Mouse (Mus musculus) forebrain, embryonic 11.5 days (tissue): ENCODE measurements around the gene Dio1. TPM values are rescaled to one million over a fixed set of nuclear protein-coding genes. Genes with fewer than 3 reads are reported as not detected.

ENCODE experiments used
- ATAC-seq: fragments of 200-750 bp; cut with Nextera tagmentation; replicated peaks from 2 replicates; pipeline ENCODE4 v1.8.0; 2017; ENCODE audit warnings: moderate TSS enrichment; ENCODE audit not compliant: low FRiP score
- DNase-seq: peaks from one replicate; pipeline ENCODE4 v3.0.0-alpha.2; 2017; ENCODE audit warnings: low spot score
- H3K27ac ChIP-seq: fragments of 300-500 bp; sonication (generic); 2 replicates; pipeline ENCODE4 v1.5.1; 2014; ENCODE audit warnings: low read depth, low read length
- H3K27me3 ChIP-seq: fragments of 300-500 bp; sonication (generic); 2 replicates; pipeline ENCODE4 v1.6.1; 2014; ENCODE audit warnings: mild to moderate bottlenecking, low read length, mixed read lengths; ENCODE audit not compliant: control insufficient read depth, insufficient read depth
- H3K36me3 ChIP-seq: fragments of 300-500 bp; sonication (generic); 2 replicates; pipeline ENCODE4 v1.6.1; 2014; ENCODE audit warnings: mild to moderate bottlenecking, low read length, moderate library complexity, mixed read lengths; ENCODE audit not compliant: control insufficient read depth, insufficient read depth
- H3K4me1 ChIP-seq: fragments of 300-500 bp; sonication (generic); replicated peaks from 2 replicates; pipeline ENCODE4 v1.6.1; 2014; ENCODE audit warnings: low read length, mixed read lengths; ENCODE audit not compliant: control insufficient read depth, insufficient read depth
- H3K4me2 ChIP-seq: fragments of 300-500 bp; sonication (generic); 2 replicates; pipeline ENCODE4 v1.6.1; 2014; ENCODE audit warnings: low read depth, mild to moderate bottlenecking, low read length, moderate library complexity, mixed read lengths; ENCODE audit not compliant: severe bottlenecking
- H3K4me3 ChIP-seq: fragments of 300-500 bp; sonication (generic); 2 replicates; pipeline ENCODE4 v1.5.1; 2014; ENCODE audit warnings: low read depth, low read length
- H3K9ac ChIP-seq: fragments of 300-500 bp; sonication (generic); 2 replicates; pipeline ENCODE4 v1.6.1; 2014; ENCODE audit warnings: low read length
- H3K9me3 ChIP-seq: fragments of 300-500 bp; sonication (generic); 2 replicates; pipeline ENCODE4 v1.6.1; 2016; ENCODE audit warnings: low read length, mixed read lengths; ENCODE audit not compliant: control insufficient read depth
- WGBS: fragments of 180-500 bp; shearing (Covaris S2); extraction: QIAGEN DNeasy Blood & Tissue Kit; methylation state at CpG from one replicate; pipeline ENCODE4 v1.1.7; 2014; 5-methylcytosine and 5-hydroxymethylcytosine counted together
- polyA plus RNA-seq: library from polyadenylated mRNA; unstranded; fragments of >200 nt; fragmentation: Nextera tagmentation; extraction: Ambion mirVana; gene quantifications from 2 replicates; pipeline ENCODE4 v1.2.1, GENCODE M21; 2014

The Dio1 gene
- polyA plus RNA-seq, 1 experiment from 2014 or later: not detected

DNA sequence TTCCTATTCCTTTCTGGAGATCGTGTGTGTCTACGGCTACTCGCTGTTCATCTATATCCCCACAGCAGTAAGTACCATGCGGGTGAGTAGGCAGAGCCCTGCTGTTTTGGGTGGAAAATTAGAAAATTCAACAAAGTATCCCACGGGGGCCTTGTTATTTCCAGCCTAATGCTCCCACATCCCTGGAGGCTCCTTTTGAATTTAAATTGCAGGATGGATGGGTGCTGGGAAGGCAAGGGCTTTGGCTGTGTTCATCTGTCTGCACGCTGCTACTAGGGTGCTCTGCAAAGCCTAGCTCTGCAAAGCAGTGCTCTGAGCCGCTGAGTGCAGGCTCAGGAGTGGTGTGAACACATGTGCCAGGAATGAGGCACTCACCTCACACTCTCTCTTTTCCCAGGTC lies 37.6 kb upstream of the Dio1 start:
- no peaks in the 10 kb centered on the region for H3K4me1 ChIP-seq
- 88% methylated on average over 7 of the region's 7 CpGs for WGBS
- no peak overlapping the region for H3K9ac ChIP-seq

DNA sequence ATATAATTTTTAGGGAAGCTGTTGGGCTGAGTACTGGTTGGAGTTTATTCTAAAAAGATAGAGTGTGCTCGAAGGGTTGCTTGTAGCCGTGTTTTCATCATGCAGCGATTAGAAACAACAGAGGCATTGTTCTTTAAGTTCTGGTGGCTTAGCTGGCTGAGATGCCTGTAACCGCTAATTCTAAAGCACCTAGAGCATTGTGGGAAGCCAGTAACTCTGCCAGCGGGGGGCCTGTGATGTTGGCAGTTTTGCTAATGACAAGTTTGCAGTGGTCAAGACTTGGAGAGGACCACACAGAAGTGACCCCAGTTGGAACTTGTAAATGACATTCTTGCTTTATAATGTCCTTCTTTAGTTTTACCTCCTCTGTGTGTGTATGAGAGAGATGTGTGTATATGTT lies 34.4 kb upstream of the Dio1 start:
- Histone ChIP-seq H3K27ac (no peak overlapping the region), H3K9me3 (no peaks in the 10 kb centered on the region), H3K4me1 (no peaks in the 10 kb centered on the region), H3K9ac (no peak overlapping the region), H3K27me3 (no peaks in the 10 kb centered on the region), H3K4me3 (no peak overlapping the region), H3K36me3 (no peaks in the 10 kb centered on the region), H3K4me2 (no peak overlapping the region)
- ATAC-seq (no peak), DNase-seq (no peak)
- WGBS: 34% methylated on average over 5 of the region's 5 CpGs

More for the DNA sequence above, 37.6 kb upstream of the Dio1 start:
- H3K9me3 ChIP-seq: no peaks in the 10 kb centered on the region
- H3K4me3 ChIP-seq: no peak overlapping the region
- no peak overlapping the region for H3K27ac ChIP-seq
- no peaks in the 10 kb centered on the region for H3K27me3 ChIP-seq
- H3K4me2 ChIP-seq: no peak overlapping the region
- DNase-seq (no peak), ATAC-seq (no peak)
- no peaks in the 10 kb centered on the region for H3K36me3 ChIP-seq

DNA sequence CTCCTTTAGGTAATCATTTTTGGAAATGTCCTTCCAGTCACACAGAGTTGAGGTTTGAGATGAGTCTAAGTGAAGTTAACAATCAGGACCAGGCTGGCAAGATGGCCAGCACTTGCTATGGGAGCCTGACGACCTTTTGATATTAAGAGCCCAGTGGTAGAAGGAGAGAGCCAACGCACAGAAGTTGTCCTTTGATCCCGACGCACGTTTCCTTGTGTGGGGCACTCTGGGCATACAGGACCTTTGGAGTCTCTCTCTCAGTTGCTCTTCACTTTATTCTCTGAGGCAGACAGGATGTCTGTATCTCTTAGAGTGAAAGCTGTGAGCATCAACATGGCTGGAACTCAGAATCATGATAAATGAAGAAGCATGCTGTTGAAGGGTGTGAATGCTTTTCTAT lies 30.5 kb upstream of the Dio1 start:
- WGBS: 92% methylated on average over 5 of the region's 5 CpGs
- Histone ChIP-seq H3K4me2 (no peak overlapping the region), H3K9ac (no peak overlapping the region), H3K27ac (no peak overlapping the region), H3K36me3 (no peaks in the 10 kb centered on the region), H3K27me3 (no peaks in the 10 kb centered on the region), H3K9me3 (no peaks in the 10 kb centered on the region), H3K4me3 (no peak overlapping the region), H3K4me1 (no peaks in the 10 kb centered on the region)
- DNase-seq (no peak), ATAC-seq (no peak)

- Histone ChIP-seq H3K4me1 (no peaks in the 10 kb centered on the region), H3K9ac (no peak overlapping the region), H3K4me2 (no peak overlapping the region), H3K9me3 (no peaks in the 10 kb centered on the region), H3K27me3 (no peaks in the 10 kb centered on the region), H3K36me3 (no peaks in the 10 kb centered on the region), H3K4me3 (no peak overlapping the region), H3K27ac (no peak overlapping the region)
- DNase-seq: no peak
- WGBS: 80% methylated on average over 8 of the region's 8 CpGs
- ATAC-seq: no peak
These were observed 29.4 kb upstream of the Dio1 start for GRCm38 (mm10) chr4:107336356-107336755.

- no peaks in the 10 kb centered on the region for H3K36me3 ChIP-seq
- no peak overlapping the region for H3K9ac ChIP-seq
- H3K4me3 ChIP-seq: no peak overlapping the region
- H3K27ac ChIP-seq: no peak overlapping the region
- H3K9me3 ChIP-seq: no peaks in the 10 kb centered on the region
- no peak for ATAC-seq
- no peak overlapping the region for H3K4me2 ChIP-seq
- WGBS: 89% methylated on average over 4 of the region's 4 CpGs
- H3K27me3 ChIP-seq: no peaks in the 10 kb centered on the region
- no peak for DNase-seq
- H3K4me1 ChIP-seq: no peaks in the 10 kb centered on the region
These were observed 26.5 kb upstream of the Dio1 start for GRCm38 (mm10) chr4:107333514-107333913.

GRCm38 (mm10) chr4:107328530-107328929 lies 21.6 kb upstream of the Dio1 start:
- H3K36me3 ChIP-seq: no peaks in the 10 kb centered on the region
- WGBS: 95% methylated on average over 8 of the region's 8 CpGs
- H3K9me3 ChIP-seq: no peaks in the 10 kb centered on the region
- H3K27me3 ChIP-seq: no peaks in the 10 kb centered on the region
- no peaks in the 10 kb centered on the region for H3K4me1 ChIP-seq
- no peak for ATAC-seq
- no peak for DNase-seq
- H3K27ac ChIP-seq: no peak overlapping the region
- H3K4me3 ChIP-seq: no peak overlapping the region
- no peak overlapping the region for H3K4me2 ChIP-seq
- H3K9ac ChIP-seq: no peak overlapping the region

GRCm38 (mm10) chr4:107323113-107323512 lies 16.1 kb upstream of the Dio1 start:
- no peak for ATAC-seq
- H3K4me3 ChIP-seq: no peak overlapping the region
- H3K27ac ChIP-seq: no peak overlapping the region
- H3K4me1 ChIP-seq: no peaks in the 10 kb centered on the region
- H3K9me3 ChIP-seq: no peaks in the 10 kb centered on the region
- H3K9ac ChIP-seq: no peak overlapping the region
- no peak for DNase-seq
- 86% methylated on average over 2 of the region's 2 CpGs for WGBS
- no peak overlapping the region for H3K4me2 ChIP-seq
- H3K27me3 ChIP-seq: no peaks in the 10 kb centered on the region
- no peaks in the 10 kb centered on the region for H3K36me3 ChIP-seq

GRCm38 (mm10) chr4:107321041-107321440 lies 14.1 kb upstream of the Dio1 start:
- H3K27me3 ChIP-seq: no peaks in the 10 kb centered on the region
- DNase-seq (no peak), ATAC-seq (no peak)
- no peaks in the 10 kb centered on the region for H3K4me1 ChIP-seq
- no peak overlapping the region for H3K4me2 ChIP-seq
- H3K36me3 ChIP-seq: no peaks in the 10 kb centered on the region
- 81% methylated on average over 2 of the region's 2 CpGs for WGBS
- H3K27ac ChIP-seq: no peak overlapping the region
- H3K9me3 ChIP-seq: no peaks in the 10 kb centered on the region
- H3K9ac ChIP-seq: no peak overlapping the region
- no peak overlapping the region for H3K4me3 ChIP-seq

DNA sequence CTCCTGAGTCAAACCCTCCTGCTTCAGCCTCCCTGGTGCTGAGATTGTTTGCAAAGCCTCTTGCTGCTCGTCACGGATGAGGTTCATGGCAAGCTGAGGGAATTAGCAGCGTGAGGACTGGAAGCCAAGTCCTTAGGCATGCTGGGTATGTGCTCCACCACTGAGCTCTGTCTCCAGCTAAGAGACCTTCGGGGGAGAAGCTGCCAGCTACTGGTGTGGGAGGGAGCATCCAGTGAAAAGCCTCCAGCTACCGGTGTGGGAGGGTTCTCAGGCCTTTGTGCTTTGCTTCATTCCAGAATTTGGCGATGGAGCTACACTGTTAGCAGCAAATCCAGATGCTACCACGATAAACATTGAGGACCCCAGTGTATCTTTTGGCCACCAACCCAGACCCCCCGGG lies 11.7 kb upstream of the Dio1 start:
- ATAC-seq (no peak), DNase-seq (no peak)
- H3K4me2 ChIP-seq: no peak overlapping the region
- H3K36me3 ChIP-seq: no peaks in the 10 kb centered on the region
- H3K9ac ChIP-seq: no peak overlapping the region
- no peaks in the 10 kb centered on the region for H3K27me3 ChIP-seq
- peaks cover 2% of the 10 kb centered on the region; the same call in 1 of the 2 replicates for H3K4me1 ChIP-seq
- no peaks in the 10 kb centered on the region for H3K9me3 ChIP-seq
- no peak overlapping the region for H3K4me3 ChIP-seq
- H3K27ac ChIP-seq: no peak overlapping the region
- WGBS: 80% methylated on average over 8 of the region's 8 CpGs
